Mouse (Mus musculus) lung, adult 2 months (tissue): Measurements from ENCODE around the gene Cir1. TPM values are rescaled to one million over a fixed set of nuclear protein-coding genes. Genes with fewer than 3 reads are reported as not detected.

ENCODE experiments used
- DNase-seq: peaks from one replicate; pipeline ENCODE4 v3.0.0; 2022
- H3K4me1 ChIP-seq: fragments of 200-500 bp; 2 replicates; pipeline ENCODE4 v1.6.1; 2011; ENCODE audit warnings: low read length; ENCODE audit not compliant: control insufficient read depth, insufficient read depth
- H3K4me3 ChIP-seq: fragments of 200-500 bp; replicated peaks from 2 replicates; pipeline ENCODE3; 2011; ENCODE audit warnings: low read depth, mild to moderate bottlenecking, control low read depth, low read length; ENCODE audit errors: extremely low read depth
- CTCF ChIP-seq: fragments of 200-500 bp; IDR thresholded peaks from 2 replicates; pipeline ENCODE4 v1.5.1; 2011; ENCODE audit warnings: mild to moderate bottlenecking, low read length, control low read depth; ENCODE audit not compliant: insufficient read depth
- POLR2A ChIP-seq: fragments of 200-500 bp; IDR thresholded peaks from 2 replicates; pipeline ENCODE4 v1.6.1; 2011; ENCODE audit warnings: low read depth, mild to moderate bottlenecking, control low read depth, low read length, borderline replicate concordance; ENCODE audit errors: extremely low read depth
- WGBS: fragments of 180-500 bp; shearing (Covaris S2); methylation state at CpG from one replicate; pipeline ENCODE4 v1.1.7; 2018; 5-methylcytosine and 5-hydroxymethylcytosine counted together
- polyA plus RNA-seq: library from polyadenylated mRNA; depleted of rRNA; stranded (reverse); fragments of >200 nt; gene quantifications from 2 replicates; pipeline ENCODE4 v1.2.3, GENCODE M21; 2012

The Cir1 gene
- polyA plus RNA-seq, 1 experiment = 4.3 TPM

DNA sequence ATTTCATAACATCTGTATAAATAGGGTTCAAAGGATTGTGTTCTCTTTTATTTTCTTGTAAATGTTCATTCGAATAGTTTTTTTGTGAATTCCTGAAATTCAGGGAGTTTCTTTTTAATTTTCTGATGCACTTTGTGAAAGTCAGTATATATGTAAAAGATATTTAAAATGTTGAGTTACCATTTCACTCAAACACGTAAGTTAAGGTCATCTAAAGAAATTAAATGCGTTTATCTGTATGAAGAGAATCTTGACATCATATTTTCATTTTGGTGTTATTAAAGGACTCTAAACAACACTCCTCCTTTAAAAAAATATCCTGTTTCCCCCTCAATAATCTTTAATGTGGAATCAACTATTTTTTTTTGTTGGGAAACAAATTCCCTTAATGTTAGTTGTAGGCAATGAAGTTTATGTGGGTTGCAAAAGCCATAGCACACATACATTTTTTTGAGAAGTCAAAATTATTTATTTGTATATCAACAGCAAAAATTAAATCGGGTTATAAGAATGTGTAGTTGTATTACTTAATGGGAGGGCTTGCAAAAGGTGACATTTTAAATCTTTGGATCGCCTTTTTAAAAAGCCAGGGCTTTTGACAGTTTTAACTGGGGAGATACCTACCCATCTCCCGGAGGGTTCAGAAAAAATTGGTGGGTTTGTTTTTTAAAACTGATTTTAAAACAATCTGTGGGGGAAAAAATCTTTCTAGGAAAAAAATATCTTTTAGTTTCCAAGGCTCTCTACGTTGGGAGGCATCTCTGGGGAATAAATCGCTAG lies 37.0 kb downstream of the Cir1 start:
- peaks cover 17% of the 10 kb centered on the region for H3K4me1 ChIP-seq
- H3K4me3 ChIP-seq = no peak overlapping the region
- 22% methylated on average over 8 of the region's 8 CpGs for WGBS
- no peak for DNase-seq
- no peak for TF ChIP-seq CTCF
- no peak for TF ChIP-seq POLR2A

DNA sequence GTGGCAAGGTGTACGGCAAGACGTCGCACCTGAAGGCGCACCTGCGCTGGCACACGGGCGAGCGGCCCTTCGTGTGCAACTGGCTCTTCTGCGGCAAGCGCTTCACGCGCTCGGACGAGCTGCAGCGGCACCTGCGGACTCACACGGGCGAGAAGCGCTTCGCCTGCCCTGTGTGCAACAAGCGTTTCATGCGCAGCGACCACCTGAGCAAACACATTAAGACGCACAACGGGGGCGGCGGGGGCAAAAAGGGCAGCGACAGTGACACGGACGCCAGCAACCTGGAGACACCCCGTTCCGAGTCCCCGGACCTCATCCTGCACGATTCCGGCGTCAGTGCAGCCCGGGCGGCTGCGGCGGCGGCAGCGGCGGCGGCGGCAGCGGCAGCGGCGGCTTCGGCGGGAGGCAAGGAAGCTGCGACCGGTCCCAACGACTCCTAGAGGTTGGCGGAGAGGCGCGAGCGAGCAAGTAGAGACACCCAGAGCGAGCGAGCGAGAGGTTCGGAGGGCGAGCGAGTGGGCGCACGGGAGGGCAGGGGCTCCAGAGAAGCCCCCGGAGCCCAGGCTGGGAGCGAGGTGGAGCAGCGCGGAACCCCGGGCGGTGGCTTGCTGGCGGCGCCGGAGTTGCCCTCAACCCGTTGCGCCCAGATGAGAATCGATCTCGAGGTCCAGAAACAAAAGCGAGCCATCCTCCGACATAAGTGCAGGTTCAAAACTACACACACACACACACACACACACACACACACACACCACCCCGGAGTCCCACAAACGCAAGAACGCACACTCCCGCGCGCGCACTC lies 38.2 kb downstream of the Cir1 start:
- DNase-seq = peak; percentile 63
- WGBS = 2% methylated on average over 88 of the region's 88 CpGs
- Histone ChIP-seq H3K4me3 (no peak overlapping the region), H3K4me1 (peaks cover 17% of the 10 kb centered on the region)
- TF ChIP-seq POLR2A (no peak), CTCF (no peak)

DNA sequence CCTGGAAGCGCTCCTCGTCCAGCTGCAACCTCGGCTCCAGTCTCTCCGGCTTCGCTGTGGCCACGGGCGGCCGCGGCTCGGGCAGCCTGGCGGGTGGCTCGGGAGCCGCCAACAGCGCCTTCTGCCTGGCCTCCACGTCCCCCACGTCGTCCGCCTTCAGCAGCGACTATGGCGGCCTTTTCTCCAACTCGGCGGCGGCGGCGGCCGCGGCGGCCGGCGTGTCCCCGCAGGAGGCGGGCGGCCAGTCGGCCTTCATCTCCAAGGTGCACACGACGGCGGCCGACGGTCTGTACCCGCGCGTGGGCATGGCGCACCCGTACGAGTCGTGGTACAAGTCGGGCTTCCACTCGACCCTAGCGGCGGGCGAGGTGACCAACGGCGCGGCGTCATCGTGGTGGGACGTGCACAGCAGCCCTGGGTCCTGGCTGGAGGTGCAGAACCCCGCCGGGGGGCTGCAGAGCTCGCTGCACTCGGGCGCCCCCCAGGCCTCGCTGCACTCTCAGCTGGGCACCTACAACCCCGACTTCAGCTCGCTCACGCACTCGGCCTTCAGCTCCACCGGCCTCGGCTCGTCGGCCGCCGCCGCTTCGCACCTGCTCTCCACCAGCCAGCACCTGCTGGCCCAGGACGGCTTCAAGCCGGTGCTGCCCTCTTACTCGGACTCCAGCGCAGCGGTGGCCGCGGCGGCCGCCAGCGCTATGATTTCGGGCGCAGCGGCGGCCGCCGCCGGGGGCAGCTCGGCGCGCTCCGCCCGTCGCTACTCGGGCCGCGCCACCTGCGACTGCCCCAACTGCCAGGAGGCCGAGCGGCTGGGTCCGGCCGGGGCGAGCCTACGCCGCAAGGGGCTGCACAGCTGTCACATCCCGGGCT lies 39.0 kb downstream of the Cir1 start:
- 1% methylated on average over 110 of the region's 110 CpGs for WGBS
- H3K4me3 ChIP-seq = no peak overlapping the region
- peak; percentile 29 for DNase-seq
- H3K4me1 ChIP-seq = peaks cover 17% of the 10 kb centered on the region
- TF ChIP-seq CTCF = no peak
- TF ChIP-seq POLR2A = no peak

DNA sequence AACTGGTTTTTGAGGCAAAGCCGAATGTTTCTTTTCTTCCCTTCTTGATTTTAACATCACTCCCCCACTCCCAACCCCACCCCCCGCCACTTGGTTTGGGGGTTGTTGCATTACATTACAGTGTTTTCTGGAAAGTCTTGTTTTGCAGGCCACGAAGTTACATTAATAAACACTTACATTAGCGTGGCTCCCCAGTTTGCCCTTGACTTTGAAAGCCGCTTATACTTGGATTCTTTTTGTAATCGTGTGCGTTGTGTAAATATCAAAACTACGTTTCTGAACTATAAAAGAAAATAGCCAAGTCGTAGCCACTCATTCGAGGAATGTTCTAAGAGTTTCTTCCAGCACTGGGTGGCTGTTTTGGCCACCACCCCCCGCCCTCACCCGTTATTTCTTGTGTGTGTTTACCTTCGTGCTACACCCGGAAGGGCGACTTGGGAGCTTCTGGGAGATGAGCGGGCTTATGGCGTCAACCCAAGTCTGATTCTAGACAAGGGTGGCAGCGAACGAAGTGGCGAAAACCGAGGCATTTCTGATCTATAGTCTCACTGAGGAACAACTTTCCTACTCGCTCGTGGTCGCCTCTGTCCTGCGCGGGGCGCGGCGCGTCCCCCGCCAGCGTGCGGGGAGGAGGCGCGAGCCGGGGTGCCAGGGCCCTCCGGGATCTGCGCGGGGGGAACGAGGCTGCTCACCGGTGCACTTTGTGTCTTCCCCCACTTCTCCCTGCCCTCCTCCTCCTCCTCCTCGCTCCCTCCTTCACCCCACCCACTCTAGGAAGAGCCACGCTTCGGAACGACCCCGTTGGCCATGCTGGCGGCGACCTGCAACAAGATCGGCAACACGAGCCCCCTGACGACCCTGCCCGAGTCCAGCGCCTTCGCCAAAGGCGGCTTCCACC lies 39.9 kb downstream of the Cir1 start:
- WGBS = 2% methylated on average over 55 of the region's 55 CpGs
- TF ChIP-seq POLR2A (no peak), CTCF (no peak)
- Histone ChIP-seq H3K4me1 (peaks cover 17% of the 10 kb centered on the region), H3K4me3 (no peak overlapping the region)
- peak; percentile 44 for DNase-seq

DNA sequence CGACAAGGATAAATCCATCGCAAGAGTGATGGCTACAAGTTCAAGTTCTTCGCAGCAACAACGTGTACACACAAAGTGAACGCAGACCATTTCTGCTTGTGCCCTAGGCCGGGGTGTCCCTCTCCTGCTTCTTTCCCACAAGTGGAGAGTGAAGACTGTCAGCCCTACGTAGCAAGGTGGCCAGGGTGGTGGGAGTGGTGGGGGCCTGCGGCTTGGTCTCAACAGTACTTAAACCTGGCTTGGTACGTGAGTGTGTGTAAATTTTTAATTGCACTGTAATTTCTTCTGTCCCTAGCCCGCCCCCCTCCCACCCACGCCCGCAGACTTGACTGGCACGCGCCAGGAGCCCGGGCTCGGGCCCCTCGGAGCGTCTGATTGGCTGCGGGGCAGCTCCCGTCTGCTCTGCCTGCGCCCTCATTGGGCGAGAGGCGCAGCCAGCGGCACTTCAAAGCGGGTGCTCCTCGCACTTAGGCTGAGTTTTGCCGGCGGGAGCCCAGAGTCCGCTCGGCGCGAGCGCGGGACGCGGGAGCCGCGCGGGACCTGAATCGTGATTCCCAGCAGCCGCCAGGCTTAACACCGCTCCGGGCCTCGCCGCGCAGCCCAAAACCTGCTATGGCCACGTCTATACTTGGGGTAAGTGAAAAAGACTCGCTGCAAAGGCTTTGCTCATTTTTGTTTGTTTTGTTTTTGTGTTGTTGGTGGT lies 40.9 kb downstream of the Cir1 start, which contains the start of gene Sp9:
Gene Sp9 (plus strand): TSS at position 467 of the 703 bp plus-strand sequence.
- Histone ChIP-seq H3K4me3 (no peak within 1 kb of the TSS), H3K4me1 (peaks cover 17% of the 10 kb centered on the region)
- TF ChIP-seq POLR2A = no peak
- no peak for TF ChIP-seq CTCF
- 3% methylated on average over 48 of the region's 48 CpGs for WGBS
- DNase-seq = peak; percentile 34

DNA sequence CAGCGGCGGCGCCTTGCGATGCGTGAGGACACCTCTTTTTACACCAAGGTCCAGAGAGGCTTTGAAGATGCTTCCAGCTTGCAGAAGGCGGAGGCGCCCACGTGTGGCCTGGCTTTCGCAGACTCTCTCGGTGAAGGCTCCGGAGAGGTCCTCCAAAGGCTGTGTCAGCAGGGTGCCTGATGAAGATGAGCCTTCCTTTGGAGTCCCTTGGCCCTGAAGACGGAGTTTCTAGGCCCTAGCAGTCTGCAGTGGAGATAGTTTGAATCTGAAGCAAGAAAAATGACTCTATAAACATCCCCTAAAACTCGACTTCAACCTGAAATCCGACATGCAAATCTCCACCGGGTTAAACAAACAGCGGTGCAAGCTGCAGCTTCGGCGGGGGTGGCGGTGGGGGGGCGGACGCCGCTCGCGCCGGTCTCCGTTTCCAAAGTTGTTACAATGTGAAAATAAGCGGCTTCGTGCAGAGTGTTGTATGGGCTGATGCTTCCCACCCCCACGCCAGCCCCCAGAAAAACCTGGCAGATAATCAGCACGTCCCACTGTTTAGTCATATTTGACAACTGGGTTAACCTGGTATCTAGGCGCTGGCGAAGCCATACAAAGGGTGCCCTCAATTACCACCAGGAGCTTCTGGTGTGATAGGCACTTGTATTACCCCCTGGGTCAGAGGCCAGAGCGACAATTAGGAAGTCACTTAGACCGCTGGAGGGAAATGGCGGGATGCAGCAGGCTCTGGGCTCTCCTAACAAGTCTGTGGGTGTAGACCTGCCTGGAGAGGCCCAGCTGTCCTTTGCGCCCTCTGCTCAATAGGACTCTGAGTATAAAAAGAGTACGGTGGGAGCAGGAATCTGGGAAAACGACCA lies 41.7 kb downstream of the Cir1 start:
- no peak overlapping the region for H3K4me3 ChIP-seq
- H3K4me1 ChIP-seq = peaks cover 17% of the 10 kb centered on the region
- WGBS = 6% methylated on average over 38 of the region's 38 CpGs
- DNase-seq = peak; percentile 38
- TF ChIP-seq POLR2A (no peak), CTCF (no peak)

DNA sequence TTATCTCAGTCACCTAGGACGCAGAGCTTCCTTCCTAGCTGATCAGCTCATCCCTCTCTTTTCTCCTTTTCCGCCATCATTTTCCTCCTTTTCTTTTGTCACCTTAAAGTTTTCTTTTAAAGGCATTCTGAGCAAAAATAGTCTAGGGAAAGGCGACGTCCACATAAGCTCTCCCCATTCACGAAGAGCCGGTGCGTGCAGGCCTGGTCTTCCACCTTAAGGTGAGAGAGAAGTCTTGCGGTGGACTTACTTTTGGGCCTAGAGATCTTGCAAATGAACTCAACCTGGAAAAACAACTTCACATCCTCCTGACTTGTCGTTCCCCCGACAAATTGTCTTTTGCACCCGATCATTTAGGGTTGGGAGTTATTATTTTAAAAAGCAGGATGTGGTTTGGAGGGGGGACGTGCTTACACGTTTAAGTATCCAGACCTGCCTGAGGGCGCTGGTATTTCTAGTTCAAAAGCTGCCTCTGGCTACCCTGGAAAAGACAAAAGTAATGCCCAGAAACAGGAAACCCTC lies 42.4 kb downstream of the Cir1 start:
- TF ChIP-seq POLR2A = no peak
- 9% methylated on average over 14 of the region's 14 CpGs for WGBS
- DNase-seq = peak; percentile 19
- peaks cover 17% of the 10 kb centered on the region for H3K4me1 ChIP-seq
- no peak overlapping the region for H3K4me3 ChIP-seq
